Mouse (Mus musculus) urinary bladder, postnatal 4 days (tissue): Measurements from ENCODE around the gene Npas3.
A peak's percentile ranks its signal among the peaks of the same experiment; 100 is the strongest.
"Not testable (repeated sequence)": the region's sequence is repeated elsewhere in the genome, so short reads cannot be mapped to it uniquely, and the experiment has no call there.

Experiments used
- DNase-seq, 2 experiments: peaks; one replicate each; pipeline ENCODE4 v3.0.0; 2021 to 2022; ENCODE audit warnings: low spot score in 2 of 2

Gene Npas3

GRCm38 (mm10) chr12:53248101-53248727, at the start of gene Npas3:
TSS of gene Npas3 (plus strand) at chr12:53248677.
- no peak for DNase-seq

DNA sequence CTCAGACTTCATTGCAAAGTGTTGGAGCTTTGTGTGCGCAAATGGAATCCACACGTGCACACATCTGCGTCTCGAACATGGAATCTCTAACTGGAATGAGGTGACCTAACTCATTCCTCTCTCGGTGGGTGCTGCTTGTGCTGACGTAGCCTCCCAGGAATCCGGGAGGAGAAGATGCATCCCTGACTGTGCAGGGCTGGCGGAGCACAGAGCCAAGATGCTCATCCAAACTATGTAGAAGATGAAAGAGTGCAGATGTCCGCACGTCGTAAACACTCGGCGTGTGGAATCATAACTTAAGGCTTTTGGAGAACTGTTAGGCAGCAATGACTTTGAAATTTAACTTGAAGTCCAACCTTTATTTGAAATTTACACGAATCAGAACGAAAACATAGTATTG, 31.3 kb upstream of the Npas3 start:
- no peak for DNase-seq

DNA sequence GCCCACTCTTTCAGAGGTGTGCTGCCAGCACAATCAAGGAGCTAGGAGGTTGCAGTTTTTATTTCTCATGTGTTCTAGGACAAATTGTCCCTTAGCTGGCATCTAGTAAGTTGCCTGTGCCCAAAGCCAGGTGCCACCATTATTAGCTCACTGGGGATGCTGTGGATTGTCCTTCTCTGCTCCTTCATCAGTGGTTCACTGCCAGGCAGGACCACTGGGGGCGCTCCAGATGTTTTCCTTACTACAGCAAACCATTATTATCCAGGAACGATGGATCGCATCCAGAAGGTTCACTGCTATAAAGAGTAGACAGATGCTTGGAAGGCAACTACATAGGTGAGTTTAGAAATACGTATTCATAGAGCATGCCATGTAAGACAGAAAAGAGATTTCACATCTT, 25.7 kb upstream of the Npas3 start:
- DNase-seq = no peak

GRCm38 (mm10) chr12:53227356-53227755, 21.1 kb upstream of the Npas3 start:
- no peak for DNase-seq

DNA sequence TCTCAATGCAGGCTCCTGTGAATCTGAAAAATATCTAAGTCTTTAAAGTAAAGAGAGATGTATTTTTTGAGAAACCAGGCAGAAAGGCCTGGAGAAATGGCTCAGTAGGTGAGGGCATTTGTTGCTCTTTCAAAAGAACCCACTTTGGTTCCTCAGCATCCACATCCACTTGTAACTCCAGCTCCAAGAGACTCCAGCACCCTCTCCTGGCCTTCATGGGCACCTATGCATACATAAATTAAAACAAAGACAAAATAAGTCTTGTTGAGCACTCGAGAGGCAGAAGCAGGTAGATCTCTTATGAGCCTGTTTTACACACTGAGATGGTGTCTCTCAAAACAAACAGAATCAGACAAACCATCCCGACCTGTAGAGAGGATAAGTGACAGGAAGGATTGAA, 19.1 kb upstream of the Npas3 start:
- no peak for DNase-seq

DNA sequence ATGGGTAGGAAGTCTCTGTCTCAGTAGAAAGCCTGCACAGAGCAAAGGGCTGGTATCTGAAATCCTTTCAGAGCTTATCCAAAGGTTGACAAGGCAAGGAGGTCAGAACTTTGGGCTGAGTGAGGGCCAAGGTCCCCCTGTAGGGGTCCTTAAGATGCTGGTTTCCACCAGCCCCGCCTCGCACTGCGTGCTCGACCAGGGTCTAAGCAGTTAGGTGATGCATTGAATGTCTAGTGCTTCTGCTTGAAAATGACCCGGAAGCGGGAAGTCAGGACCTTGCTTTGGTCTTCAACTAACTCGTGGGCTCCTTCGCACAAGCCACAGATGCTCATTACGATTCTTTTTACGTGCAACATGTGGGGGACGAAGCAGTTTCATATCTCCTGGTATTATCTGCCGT, 2.3 kb upstream of the Npas3 start:
- DNase-seq = no peak

DNA sequence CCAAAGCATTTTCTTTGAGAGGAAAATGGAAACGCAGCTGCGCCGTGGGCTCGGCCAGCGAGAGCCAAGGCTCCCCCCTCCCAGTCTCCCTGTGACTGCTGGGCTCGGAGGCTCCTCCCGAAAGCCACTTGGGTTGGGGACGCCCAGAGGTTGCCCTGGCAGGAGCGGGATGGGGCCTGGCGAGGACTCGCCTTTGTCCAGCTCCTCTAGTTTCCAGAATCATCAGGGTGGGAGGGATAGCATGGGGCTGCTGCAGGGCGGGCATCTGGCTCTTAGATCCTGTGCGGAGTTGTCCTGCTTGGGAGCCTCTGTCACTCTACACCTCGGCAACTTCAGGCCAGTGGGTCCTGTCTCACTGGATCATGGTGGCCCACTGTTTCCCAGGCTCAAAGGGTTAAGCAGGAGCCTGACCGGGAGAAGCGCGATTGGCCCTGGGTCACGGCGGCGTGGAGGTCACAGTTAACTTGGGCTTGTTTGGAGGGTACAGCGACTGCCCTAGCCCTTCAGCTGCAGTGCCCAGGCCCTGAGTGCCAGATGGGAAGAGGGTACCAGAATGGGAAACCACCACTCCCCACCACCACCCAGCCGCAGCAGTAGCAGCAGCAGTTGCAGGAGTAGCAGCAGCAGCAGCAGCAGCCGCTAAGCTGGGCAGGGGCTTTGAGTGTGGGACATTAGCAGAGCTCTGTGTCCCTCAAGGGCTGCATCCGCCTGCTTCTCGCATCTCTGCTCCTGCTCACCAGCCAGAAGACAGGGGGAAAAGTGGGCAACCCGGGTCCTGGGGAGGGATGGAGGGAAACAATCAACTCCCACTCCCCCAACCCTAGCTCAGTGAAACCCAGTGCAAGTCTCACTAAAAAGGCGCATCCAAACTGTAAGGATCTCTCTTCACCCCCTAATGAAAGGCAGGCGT, 1.6 kb upstream of the Npas3 start:
- DNase-seq = no peak

GRCm38 (mm10) chr12:53247491-53248035, 914 bp upstream of the Npas3 start:
- DNase-seq = no peak

- no peak for DNase-seq
These were observed 319 bp downstream of the Npas3 start for GRCm38 (mm10) chr12:53248796-53249195.

DNA sequence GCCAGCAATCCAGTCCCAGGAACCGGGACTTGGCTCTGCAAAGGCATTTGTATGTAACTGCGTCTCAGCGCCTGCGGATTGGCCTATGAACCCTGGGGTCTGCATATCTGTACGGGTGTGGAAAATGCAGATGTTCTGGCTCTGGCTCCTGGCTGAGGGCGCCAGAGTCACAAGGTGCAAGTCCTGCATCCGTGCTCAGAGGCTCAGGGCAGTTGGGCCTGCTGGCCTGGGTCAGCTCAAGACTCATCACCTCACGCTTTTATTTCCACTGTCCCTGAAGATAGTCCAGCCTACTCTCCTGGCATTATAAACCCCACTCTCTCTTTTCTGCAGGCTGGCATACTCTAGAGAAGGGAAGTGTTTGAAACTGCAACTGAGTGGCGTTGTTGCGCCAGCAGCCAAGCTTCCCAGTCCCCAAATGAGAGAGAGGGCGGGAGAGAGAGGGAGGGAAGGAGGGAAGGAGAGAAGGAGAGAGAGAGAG, 3.3 kb downstream of the Npas3 start:
- DNase-seq = no peak

- DNase-seq = no peak
These were observed 3.7 kb downstream of the Npas3 start for GRCm38 (mm10) chr12:53252213-53252571.

DNA sequence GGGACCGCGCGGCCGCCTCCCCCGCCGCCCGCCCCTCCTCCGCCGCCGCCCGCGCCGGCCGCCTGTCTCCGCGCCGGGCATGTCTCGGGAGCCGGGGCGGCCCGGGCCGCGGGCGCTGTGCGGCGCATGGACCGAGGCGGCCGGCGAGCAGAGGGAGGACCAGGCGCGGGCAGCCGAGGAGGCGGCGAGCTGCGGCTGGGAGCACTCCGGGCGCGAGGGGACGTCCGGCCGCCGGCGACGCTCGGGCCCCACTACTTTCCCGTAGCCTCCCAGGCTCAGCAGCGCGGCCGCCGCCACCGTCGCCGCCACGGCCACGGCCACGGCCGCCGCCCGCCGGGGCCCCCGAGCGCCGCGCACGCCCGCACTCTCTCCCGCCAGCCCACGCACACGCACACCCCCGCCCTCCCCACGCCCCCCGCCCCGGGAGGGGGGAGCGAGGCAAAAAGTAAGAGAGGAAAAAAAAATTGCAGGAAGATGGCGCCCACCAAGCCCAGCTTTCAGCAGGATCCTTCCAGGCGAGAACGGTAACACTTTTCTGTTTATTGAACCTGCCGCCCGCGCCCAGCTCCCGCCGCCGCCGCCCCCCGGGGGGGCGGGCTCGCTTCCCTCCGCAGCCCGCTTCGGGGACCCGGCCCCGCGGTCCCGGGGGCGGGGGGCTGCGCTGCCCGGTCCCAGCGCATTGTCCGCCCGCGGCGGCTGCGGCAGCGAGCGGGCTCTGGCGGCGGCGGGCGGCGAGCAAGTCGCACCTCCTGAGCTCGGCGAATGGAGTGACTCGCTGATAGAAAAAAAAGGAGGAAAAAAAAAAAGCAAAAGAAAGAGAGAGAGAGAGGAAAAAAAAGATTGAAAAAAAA, 4.3 kb downstream of the Npas3 start:
- peak in 1 of 2 experiments; percentile 29 for DNase-seq

DNA sequence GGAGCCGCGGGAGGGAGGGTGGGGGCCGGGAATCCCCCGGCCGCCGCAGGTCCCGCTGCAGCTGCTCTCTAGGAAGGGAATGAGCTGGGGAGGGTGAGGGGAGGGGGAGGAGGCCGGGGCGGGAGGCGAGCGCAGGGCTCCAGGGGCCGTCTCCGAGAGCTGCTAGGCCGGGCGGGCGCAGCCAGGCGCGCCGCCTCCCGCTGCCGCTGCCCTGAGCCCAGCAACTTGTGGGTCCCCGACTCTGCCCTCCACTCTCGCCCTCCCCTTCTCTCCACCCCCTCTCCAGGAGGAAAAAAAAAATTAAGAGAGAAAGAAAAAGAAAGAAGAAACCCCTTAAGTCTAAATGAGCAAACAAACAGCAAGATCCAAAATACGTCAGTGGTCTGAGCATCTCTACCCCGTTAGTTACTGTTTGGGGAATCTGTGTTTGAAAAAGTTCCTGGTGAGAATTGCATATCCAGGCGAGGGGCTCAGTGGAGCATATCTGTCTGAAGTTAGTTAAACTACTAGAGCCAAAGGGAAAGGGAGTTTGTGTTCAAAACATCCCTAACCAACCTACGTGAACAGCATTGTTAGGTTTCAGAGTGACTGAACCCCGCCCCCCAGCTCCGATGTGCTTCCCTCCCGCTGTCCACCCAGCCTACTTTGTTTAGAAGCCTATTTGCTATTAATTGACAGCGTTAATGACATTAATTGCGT, 5.1 kb downstream of the Npas3 start:
- DNase-seq = no peak

- DNase-seq = no peak
These were observed 5.6 kb downstream of the Npas3 start for GRCm38 (mm10) chr12:53254160-53254480.

DNA sequence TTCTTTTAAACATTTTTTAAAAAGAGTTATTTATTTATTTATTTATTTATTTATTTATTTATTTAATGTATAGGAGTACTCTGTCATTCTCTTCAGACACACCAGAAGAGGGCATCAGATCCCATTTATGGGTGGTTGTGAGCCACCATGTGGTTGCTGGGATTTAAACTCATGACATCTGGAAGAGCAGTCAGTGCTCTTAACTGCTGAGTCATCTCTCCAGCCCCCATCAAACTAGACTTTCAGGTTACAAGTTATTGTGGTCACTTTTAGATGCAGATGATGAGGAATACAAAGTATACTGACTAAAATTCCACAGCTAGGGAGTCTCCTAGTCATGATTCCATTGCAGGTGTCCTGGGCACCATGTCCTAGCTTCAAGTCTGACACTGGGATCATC, 26.0 kb downstream of the Npas3 start:
- DNase-seq = not testable (repeated sequence)

- DNase-seq = no peak
These were observed 28.9 kb downstream of the Npas3 start for GRCm38 (mm10) chr12:53277393-53277792.

- DNase-seq = no peak
These were observed 41.9 kb downstream of the Npas3 start for GRCm38 (mm10) chr12:53290341-53290740.

DNA sequence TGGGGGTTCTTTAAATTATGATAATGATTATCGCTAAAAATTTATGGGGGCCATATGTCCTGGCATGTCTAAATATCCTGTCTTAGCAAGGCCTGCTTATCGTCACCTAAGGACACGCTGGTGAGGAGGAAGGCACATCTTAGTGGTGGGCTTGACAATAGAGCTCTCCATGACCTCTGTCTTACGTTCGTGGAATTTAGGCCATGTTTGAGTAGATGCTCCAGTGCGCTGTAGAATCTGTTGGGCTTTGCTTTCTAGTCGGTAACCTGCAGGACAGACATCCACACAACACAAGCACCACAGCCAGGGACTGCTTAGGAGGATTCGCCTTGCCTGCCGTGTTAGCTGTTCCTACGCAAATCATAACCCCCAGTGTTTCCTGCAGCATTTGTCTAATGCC, 42.4 kb downstream of the Npas3 start:
- peak in 1 of 2 experiments; percentile 29 for DNase-seq

DNA sequence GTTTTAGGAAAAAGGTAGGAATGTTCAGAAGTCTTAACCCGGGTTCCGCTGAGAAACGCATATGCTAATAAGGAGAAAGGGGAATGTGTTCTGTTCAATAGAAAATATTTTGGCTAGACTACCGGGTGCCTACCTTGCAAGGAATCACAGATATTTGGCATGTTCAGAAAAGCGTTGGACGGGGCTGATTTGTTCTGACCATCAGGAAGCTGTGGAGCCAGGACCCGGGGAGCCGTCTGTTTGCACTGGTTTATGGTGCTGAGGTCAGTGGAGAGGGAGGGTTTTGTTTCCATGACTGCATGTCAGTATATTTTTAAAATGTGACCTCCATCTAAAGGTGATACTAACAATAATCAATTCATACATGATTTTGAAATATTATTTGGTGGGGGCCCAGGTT, 43.5 kb downstream of the Npas3 start:
- peak in 1 of 2 experiments; percentile 54 for DNase-seq

DNA sequence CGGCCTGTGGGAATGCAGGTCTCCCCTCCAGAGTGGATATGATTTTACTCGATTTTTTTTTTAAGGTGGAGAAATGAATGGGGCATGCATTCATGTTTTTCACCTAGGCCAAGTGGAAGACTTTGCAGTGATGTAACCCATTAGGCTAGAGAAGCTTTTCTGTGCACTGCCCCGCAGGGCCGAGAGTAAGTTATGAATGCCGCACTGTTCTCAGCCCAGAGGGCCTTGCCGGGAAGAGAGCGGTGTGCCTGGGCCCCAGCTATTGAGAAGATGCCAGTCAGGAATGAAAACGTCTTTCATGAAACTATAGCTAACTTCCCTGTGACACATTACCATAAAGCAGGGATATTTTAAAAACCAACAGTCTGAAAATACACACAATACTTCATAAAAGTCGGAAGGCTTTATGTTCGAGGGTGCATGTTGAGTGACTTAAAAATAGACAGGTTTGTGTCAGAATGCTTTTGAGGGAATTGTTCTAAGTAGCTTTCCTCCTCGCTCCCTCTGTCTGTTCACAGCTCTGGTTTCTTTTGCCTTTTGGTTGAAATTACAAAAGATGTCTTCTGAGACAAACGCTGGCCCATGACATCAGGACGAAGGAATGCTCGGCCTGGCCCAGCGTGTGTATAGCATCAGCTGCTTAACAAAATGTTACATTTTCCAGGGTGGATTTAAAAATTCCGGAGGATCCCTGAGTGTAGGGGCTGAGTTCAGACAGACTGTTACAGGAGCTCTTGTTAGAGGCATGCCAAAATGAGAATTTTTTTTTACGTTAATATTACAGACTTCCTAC, 44.2 kb downstream of the Npas3 start:
- peak in 1 of 2 experiments; percentile 49 for DNase-seq

GRCm38 (mm10) chr12:53294011-53294410, 45.5 kb downstream of the Npas3 start:
- DNase-seq = peak in 1 of 2 experiments; percentile 44
